Mouse (Mus musculus) limb, embryonic 11.5 days (tissue): ENCODE results near the gene Themis3. TPM values are rescaled to one million over a fixed set of nuclear protein-coding genes. Genes with fewer than 3 reads are reported as not detected.
A peak's percentile ranks its signal among the peaks of the same experiment; 100 is the strongest.
"Not testable (repeated sequence)": the region's sequence is repeated elsewhere in the genome, so short reads cannot be mapped to it uniquely, and the experiment has no call there.

Source experiments
- ATAC-seq: fragments of 200-750 bp; cut with Nextera tagmentation; 2 replicates; pipeline ENCODE4 v1.8.0; 2017; ENCODE audit warnings: low read depth; ENCODE audit not compliant: insufficient number of reproducible peaks, low FRiP score, low TSS enrichment
- DNase-seq: peaks from one replicate; pipeline ENCODE4 v3.0.0-alpha.2; 2015; ENCODE audit warnings: low spot score
- H3K27ac ChIP-seq: fragments of 300-500 bp; sonication (generic); replicated peaks from 2 replicates; pipeline ENCODE4 v1.5.1; 2014; ENCODE audit warnings: low read depth, mild to moderate bottlenecking, low read length
- H3K27me3 ChIP-seq: fragments of 300-500 bp; sonication (generic); 2 replicates; pipeline ENCODE4 v1.6.1; 2014; ENCODE audit warnings: mild to moderate bottlenecking, low read length, mixed read lengths; ENCODE audit not compliant: control insufficient read depth, insufficient read depth
- H3K36me3 ChIP-seq: fragments of 300-500 bp; sonication (generic); 2 replicates; pipeline ENCODE4 v1.6.1; 2014; ENCODE audit warnings: mild to moderate bottlenecking, low read length, moderate library complexity, mixed read lengths; ENCODE audit not compliant: control insufficient read depth, insufficient read depth
- H3K4me1 ChIP-seq: fragments of 300-500 bp; sonication (generic); 2 replicates; pipeline ENCODE4 v1.6.1; 2014; ENCODE audit warnings: low read length, mixed read lengths; ENCODE audit not compliant: control insufficient read depth, insufficient read depth
- H3K4me2 ChIP-seq: fragments of 300-500 bp; sonication (generic); 2 replicates; pipeline ENCODE4 v1.6.1; 2014; ENCODE audit warnings: low read depth, mild to moderate bottlenecking, moderate library complexity; ENCODE audit not compliant: severe bottlenecking
- H3K4me3 ChIP-seq: fragments of 300-500 bp; sonication (generic); 2 replicates; pipeline ENCODE4 v1.5.1; 2014; ENCODE audit warnings: low read depth, low read length
- H3K9ac ChIP-seq: fragments of 300-500 bp; sonication (generic); 2 replicates; pipeline ENCODE4 v1.6.1; 2014; ENCODE audit warnings: mild to moderate bottlenecking, low read length
- H3K9me3 ChIP-seq: fragments of 300-500 bp; sonication (generic); 2 replicates; pipeline ENCODE4 v1.6.1; 2016; ENCODE audit warnings: low read length; ENCODE audit not compliant: control insufficient read depth
- WGBS: fragments of 180-500 bp; shearing (Covaris S2); extraction: QIAGEN DNeasy Blood & Tissue Kit; methylation state at CpG from one replicate; pipeline ENCODE4 v1.1.7; 2014; 5-methylcytosine and 5-hydroxymethylcytosine counted together
- polyA plus RNA-seq: library from polyadenylated mRNA; unstranded; fragments of >200 nt; fragmentation: Nextera tagmentation; extraction: Ambion mirVana; gene quantifications from 2 replicates; pipeline ENCODE4 v1.2.1, GENCODE M21; 2014

Themis3 gene
- polyA plus RNA-seq, 1 experiment from 2014 or later = not detected

GRCm38 (mm10) chr17:66523396-66523795 is 71.0 kb downstream of the Themis3 start:
- 77% methylated on average over 5 of the region's 5 CpGs for whole genome bisulfite sequencing
- no peak overlapping the region for H3K4me2 ChIP-seq
- DNase-seq = no peak

GRCm38 (mm10) chr17:66522631-66523030 is 71.8 kb downstream of the Themis3 start:
- not testable (repeated sequence) for H3K27me3 ChIP-seq, H3K36me3 ChIP-seq, H3K4me3 ChIP-seq, ATAC-seq, DNase-seq, H3K9ac ChIP-seq, H3K9me3 ChIP-seq, H3K4me2 ChIP-seq, H3K27ac ChIP-seq, H3K4me1 ChIP-seq
- WGBS = 100% methylated on average over 1 of the region's 1 CpGs

More at GRCm38 (mm10) chr17:66523396-66523795, 71.0 kb downstream of the Themis3 start:
- Histone ChIP-seq H3K9ac (no peak overlapping the region), H3K27me3 (no peaks in the 10 kb centered on the region), H3K27ac (no peak overlapping the region), H3K4me1 (no peaks in the 10 kb centered on the region), H3K9me3 (no peaks in the 10 kb centered on the region), H3K36me3 (no peaks in the 10 kb centered on the region), H3K4me3 (no peak overlapping the region)
- no peak for ATAC-seq

- Histone ChIP-seq H3K27me3 (no peaks in the 10 kb centered on the region), H3K9ac (peak within 1 kb of the TSS; percentile 95), H3K36me3 (no peaks in the 10 kb centered on the region), H3K4me2 (peak within 1 kb of the TSS; percentile 78), H3K4me3 (peak within 1 kb of the TSS; percentile 99), H3K9me3 (no peaks in the 10 kb centered on the region), H3K4me1 (no peaks in the 10 kb centered on the region), H3K27ac (0 out of 2 replicates have a peak within 1 kb of the TSS, but pooled peaks have one; percentile 21)
- DNase-seq (peak; percentile 92), ATAC-seq (peak; percentile 91)
- WGBS = 9% methylated on average over 64 of the region's 71 CpGs
Observed at GRCm38 (mm10) chr17:66519554-66520553, 74.6 kb downstream of the Themis3 start, which contains the start of gene Rab12. Gene Rab12, minus strand, starts transcription at chr17:66519729.

GRCm38 (mm10) chr17:66518877-66519553 is 75.4 kb downstream of the Themis3 start:
- no peaks in the 10 kb centered on the region for H3K9me3 ChIP-seq
- H3K27ac ChIP-seq = 0 out of 2 replicates have a peak overlapping the region, but pooled peaks have one; percentile 21
- ATAC-seq (peak; percentile 58; the same call in 1 of the 2 replicates), DNase-seq (peak; percentile 65)
- peak overlapping the region; percentile 78 for H3K4me2 ChIP-seq
- under 1% methylated on average over 57 of the region's 57 CpGs for WGBS
- no peaks in the 10 kb centered on the region for H3K27me3 ChIP-seq
- peak overlapping the region; percentile 95 for H3K9ac ChIP-seq
- H3K36me3 ChIP-seq = no peaks in the 10 kb centered on the region
- H3K4me1 ChIP-seq = no peaks in the 10 kb centered on the region
- H3K4me3 ChIP-seq = peak overlapping the region; percentile 99

GRCm38 (mm10) chr17:66516953-66517352 is 77.5 kb downstream of the Themis3 start:
- Histone ChIP-seq H3K36me3 (no peaks in the 10 kb centered on the region), H3K9me3 (no peaks in the 10 kb centered on the region), H3K9ac (no peak overlapping the region), H3K4me2 (no peak overlapping the region), H3K4me3 (no peak overlapping the region), H3K27me3 (no peaks in the 10 kb centered on the region), H3K4me1 (0 out of 2 replicates have a peak, but pooled peaks cover 3% of the 10 kb centered on the region), H3K27ac (no peak overlapping the region)
- 90% methylated on average over 4 of the region's 4 CpGs for WGBS
- no peak for ATAC-seq
- no peak for DNase-seq

- 83% methylated on average over 10 of the region's 10 CpGs for WGBS
- 0 out of 2 replicates have a peak, but pooled peaks cover 3% of the 10 kb centered on the region for H3K4me1 ChIP-seq
- H3K4me2 ChIP-seq = no peak overlapping the region
- no peaks in the 10 kb centered on the region for H3K9me3 ChIP-seq
- H3K27me3 ChIP-seq = no peaks in the 10 kb centered on the region
- ATAC-seq (no peak), DNase-seq (no peak)
- H3K27ac ChIP-seq = no peak overlapping the region
- no peak overlapping the region for H3K4me3 ChIP-seq
- H3K36me3 ChIP-seq = no peaks in the 10 kb centered on the region
- no peak overlapping the region for H3K9ac ChIP-seq
Observed at GRCm38 (mm10) chr17:66514288-66514995, 80.0 kb downstream of the Themis3 start.

GRCm38 (mm10) chr17:66512202-66512956 is 82.0 kb downstream of the Themis3 start:
- 78% methylated on average over 15 of the region's 15 CpGs for WGBS
- Histone ChIP-seq H3K36me3 (no peaks in the 10 kb centered on the region; the same call in 1 of the 2 replicates), H3K27me3 (no peaks in the 10 kb centered on the region), H3K9me3 (no peaks in the 10 kb centered on the region), H3K27ac (no peak overlapping the region), H3K4me3 (no peak overlapping the region), H3K4me2 (no peak overlapping the region), H3K9ac (no peak overlapping the region), H3K4me1 (0 out of 2 replicates have a peak, but pooled peaks cover 3% of the 10 kb centered on the region)
- ATAC-seq = 0 out of 2 replicates have a peak, but pooled peaks have one; percentile 31
- DNase-seq = no peak
